Mouse (Mus musculus) retina, embryonic 14.5 days (tissue): ENCODE measurements at regions not wholly inside any gene's neighbourhood (a gene's known extent, or its start where the extent isn't known, plus 50 kb on each side); places are given as distances from the start of the nearest gene placed in this dataset.

Source experiments
- DNase-seq: peaks from one replicate; pipeline ENCODE4 v3.0.0-alpha.2; 2015; ENCODE audit warnings: low spot score

DNA sequence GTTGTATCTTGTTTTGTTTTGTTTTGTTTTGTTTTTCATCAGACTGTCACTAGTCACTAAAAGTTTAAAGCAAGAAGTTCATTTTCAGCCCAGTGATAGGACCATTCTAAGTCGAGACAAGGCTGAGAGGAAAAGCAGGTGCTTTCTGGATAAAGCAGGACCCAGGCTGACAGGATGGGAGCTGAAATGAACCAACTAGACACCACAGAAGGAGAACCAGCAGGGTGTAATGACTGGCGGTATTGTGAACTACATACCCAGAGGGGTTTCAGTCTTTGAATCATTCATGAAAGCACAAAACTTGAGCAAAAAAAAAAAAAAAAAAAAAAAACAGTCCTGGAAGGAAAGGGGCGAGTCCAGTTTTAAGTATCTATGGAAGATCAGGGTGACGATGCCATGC is 75.9 kb upstream of the Tenm4 start:
- no peak for DNase-seq

- no peak for DNase-seq
Observed at GRCm38 (mm10) chr7:96095752-96096151, 75.3 kb upstream of the Tenm4 start.

DNA sequence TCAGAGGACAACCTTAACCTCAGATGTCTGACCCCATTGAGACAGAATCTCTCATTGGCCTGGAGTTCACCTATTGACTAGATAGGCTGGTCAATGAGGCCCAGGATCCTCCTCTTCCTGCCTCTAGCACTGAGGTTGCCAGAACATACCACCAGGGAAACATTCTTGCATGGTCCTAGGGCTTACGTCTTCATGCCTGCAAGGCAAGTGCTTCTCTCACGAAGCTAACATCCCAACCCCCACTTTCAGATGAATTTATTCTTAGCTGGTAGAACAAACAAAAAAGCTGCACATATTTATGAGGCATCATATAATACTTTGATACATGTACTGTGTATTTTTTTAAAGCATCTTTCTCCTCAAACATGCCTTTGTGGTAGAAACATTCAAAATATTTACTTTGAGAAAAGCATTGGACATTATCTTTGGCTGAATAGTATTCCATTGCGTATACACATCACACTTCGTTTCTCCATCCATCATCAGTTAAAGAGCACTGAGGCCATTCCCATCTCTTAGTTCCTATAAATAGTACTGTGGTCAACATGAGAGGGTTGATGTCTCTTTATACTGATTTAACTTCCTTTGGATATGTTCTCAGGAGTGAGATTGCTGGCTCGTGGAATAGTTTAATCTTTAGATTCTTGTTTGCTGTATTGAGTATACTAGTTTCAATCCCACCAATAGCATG is 72.2 kb upstream of the Tenm4 start:
- no peak for DNase-seq

GRCm38 (mm10) chr7:96102727-96103126 is 68.3 kb upstream of the Tenm4 start:
- no peak for DNase-seq

GRCm38 (mm10) chr7:96108768-96109167 is 62.3 kb upstream of the Tenm4 start:
- DNase-seq, result no peak

- DNase-seq, result no peak
Observed at GRCm38 (mm10) chr7:96120142-96120541, 50.9 kb upstream of the Tenm4 start.
